Mouse (Mus musculus) mesoderm, embryonic 11.5 days (tissue): ENCODE data around the gene Adgrv1.

ENCODE experiments used
- DNase-seq: peaks from one replicate; pipeline ENCODE4 v3.0.0-alpha.2; 2012; ENCODE audit warnings: low read depth, low spot score

Gene Adgrv1

GRCm38 (mm10) chr13:81144434-81144833 is 488.5 kb downstream of the Adgrv1 start:
- no peak for DNase-seq

GRCm38 (mm10) chr13:81142268-81142884 is 490.6 kb downstream of the Adgrv1 start:
- no peak for DNase-seq

- DNase-seq, result no peak
These were observed 496.1 kb downstream of the Adgrv1 start for GRCm38 (mm10) chr13:81136652-81137422.

- DNase-seq, result peak; percentile 27
These were observed 497.0 kb downstream of the Adgrv1 start for GRCm38 (mm10) chr13:81135953-81136352.

GRCm38 (mm10) chr13:81134412-81134811 is 498.5 kb downstream of the Adgrv1 start:
- no peak for DNase-seq

GRCm38 (mm10) chr13:81133336-81133735 is 499.6 kb downstream of the Adgrv1 start:
- DNase-seq, result no peak

GRCm38 (mm10) chr13:81132691-81133090 is 500.3 kb downstream of the Adgrv1 start:
- no peak for DNase-seq

GRCm38 (mm10) chr13:81131860-81132259 is 501.1 kb downstream of the Adgrv1 start:
- DNase-seq, result no peak

- DNase-seq, result no peak
These were observed 502.0 kb downstream of the Adgrv1 start for GRCm38 (mm10) chr13:81130742-81131524.

GRCm38 (mm10) chr13:81125846-81126245 is 507.1 kb downstream of the Adgrv1 start:
- no peak for DNase-seq

- DNase-seq, result no peak
These were observed 510.7 kb downstream of the Adgrv1 start for GRCm38 (mm10) chr13:81122238-81122637.

GRCm38 (mm10) chr13:81110479-81110878 is 522.5 kb downstream of the Adgrv1 start:
- DNase-seq, result no peak

- no peak for DNase-seq
These were observed 523.3 kb downstream of the Adgrv1 start for GRCm38 (mm10) chr13:81109676-81110075.

GRCm38 (mm10) chr13:81108526-81109302 is 524.2 kb downstream of the Adgrv1 start:
- DNase-seq, result peak; percentile 21

- DNase-seq, result no peak
These were observed 525.5 kb downstream of the Adgrv1 start for GRCm38 (mm10) chr13:81107436-81107835.

- peak; percentile 26 for DNase-seq
These were observed 529.2 kb downstream of the Adgrv1 start for GRCm38 (mm10) chr13:81103794-81104193.

GRCm38 (mm10) chr13:81096424-81096823 is 536.5 kb downstream of the Adgrv1 start:
- DNase-seq, result no peak

GRCm38 (mm10) chr13:81094513-81094912 is 538.4 kb downstream of the Adgrv1 start:
- DNase-seq, result no peak

- no peak for DNase-seq
These were observed 542.7 kb downstream of the Adgrv1 start for GRCm38 (mm10) chr13:81090051-81090836.

- DNase-seq, result no peak
These were observed 545.8 kb downstream of the Adgrv1 start for GRCm38 (mm10) chr13:81086969-81087682.
